Mouse (Mus musculus) liver, adult 2 months (tissue): ENCODE data around the gene Olfr97.

Source experiments
- CTCF ChIP-seq: fragments of 200-500 bp; IDR thresholded peaks from 2 replicates; pipeline ENCODE4 v1.5.1; 2011; ENCODE audit warnings: low read depth, low read length, control low read depth
- POLR2A ChIP-seq: fragments of 200-500 bp; IDR thresholded peaks from 2 replicates; pipeline ENCODE4 v1.6.1; 2011; ENCODE audit warnings: low read length, control low read depth; ENCODE audit not compliant: insufficient read depth; ENCODE audit errors: extremely low read depth

- TF ChIP-seq CTCF (no peak), POLR2A (no peak)
These were observed 24.1 kb downstream of the Olfr97 start, which contains the start of gene Olfr95 for GRCm38 (mm10) chr17:37213018-37213417.
